Mouse (Mus musculus) myocyte (in vitro differentiated cells): Measurements from ENCODE around the gene Cpvl.

ENCODE experiments used
- CEBPB ChIP-seq: IDR thresholded peaks from 2 replicates; pipeline ENCODE4 v1.6.1; 2011; ENCODE audit warnings: mild to moderate bottlenecking, moderate library complexity; ENCODE audit not compliant: poor library complexity, insufficient read depth, severe bottlenecking
- E2F4 ChIP-seq: IDR thresholded peaks from one replicate; pipeline ENCODE4 v1.6.1; 2011; ENCODE audit warnings: mild to moderate bottlenecking, control low read depth, moderate library complexity; ENCODE audit not compliant: insufficient read depth
- MAX ChIP-seq: IDR thresholded peaks from one replicate; pipeline ENCODE4 v1.6.1; 2011; ENCODE audit warnings: low read depth, mild to moderate bottlenecking, control low read depth
- MYOD1 ChIP-seq, 3 experiments: IDR thresholded peaks; one replicate each; pipeline ENCODE4 v1.6.1; 2011; ENCODE audit warnings: control low read depth in 2 of 3, low read depth in 2 of 3, mild to moderate bottlenecking in 2 of 3, moderate library complexity in 1 of 3; ENCODE audit not compliant: insufficient read length in 2 of 3, control insufficient read depth in 1 of 3
- MYOG ChIP-seq, 3 experiments: IDR thresholded peaks; one replicate each; pipeline ENCODE4 v1.6.1; 2011; ENCODE audit warnings: control low read depth in 2 of 3, low read depth in 2 of 3, mild to moderate bottlenecking in 2 of 3; ENCODE audit not compliant: insufficient read length in 2 of 3, control insufficient read depth in 1 of 3, insufficient read depth in 1 of 3
- POLR2A ChIP-seq: IDR thresholded peaks from one replicate; pipeline ENCODE4 v1.6.1; 2011; ENCODE audit warnings: low read depth, mild to moderate bottlenecking, control low read depth, moderate library complexity; ENCODE audit not compliant: insufficient read length
- POLR2AphosphoS2 ChIP-seq: IDR thresholded peaks from one replicate; pipeline ENCODE4 v1.6.1; 2011; ENCODE audit warnings: low read depth, control low read depth; ENCODE audit not compliant: insufficient read length
- SRF ChIP-seq: IDR thresholded peaks from one replicate; pipeline ENCODE4 v1.6.1; 2011; ENCODE audit warnings: low read depth; ENCODE audit not compliant: control insufficient read depth, insufficient read length
- TCF12 ChIP-seq: IDR thresholded peaks from one replicate; pipeline ENCODE4 v1.6.1; 2011; ENCODE audit warnings: mild to moderate bottlenecking, control low read depth; ENCODE audit not compliant: poor library complexity, insufficient read depth, severe bottlenecking
- TCF3 ChIP-seq: IDR thresholded peaks from one replicate; pipeline ENCODE4 v1.6.1; 2011; ENCODE audit warnings: low read depth, control low read depth; ENCODE audit not compliant: insufficient read length
- USF1 ChIP-seq: IDR thresholded peaks from one replicate; pipeline ENCODE4 v1.6.1; 2011; ENCODE audit warnings: low read depth, mild to moderate bottlenecking, control low read depth, moderate library complexity

- TF ChIP-seq USF1 (no peak), CEBPB (no peak), POLR2A (no peak), MYOG (IDR thresholded peaks at IDR 0.05; ENCODE audit: control insufficient read depth in 1 of 3, insufficient read depth in 1 of 3, insufficient read length in 2 of 3, low read depth in 2 of 3) (no peak), SRF (no peak), MAX (no peak), TCF3 (no peak), TCF12 (no peak), E2F4 (no peak), POLR2AphosphoS2 (no peak), MYOD1 (IDR thresholded peaks at IDR 0.05; ENCODE audit: control insufficient read depth in 1 of 3, insufficient read length in 2 of 3, low read depth in 2 of 3) (no peak)
These were observed 74.3 kb downstream of the Cpvl start for GRCm38 (mm10) chr6:53904186-53904585.
